Mouse (Mus musculus) G1E (cell line): ENCODE data around the gene Vangl2.

ENCODE experiments used
- CTCF ChIP-seq: IDR thresholded peaks from 2 replicates; pipeline ENCODE4 v1.5.1; 2012; ENCODE audit warnings: low read depth, low read length, inconsistent platforms, mixed read lengths
- GATA1 ChIP-seq: IDR thresholded peaks from 2 replicates; pipeline ENCODE4 v1.6.1; 2012; ENCODE audit warnings: borderline replicate concordance, low read length, inconsistent platforms, mixed read lengths
- GATA2 ChIP-seq: IDR thresholded peaks from 2 replicates; pipeline ENCODE4 v1.6.1; 2012; ENCODE audit warnings: low read depth, low read length, inconsistent platforms, borderline replicate concordance
- TAL1 ChIP-seq: conservative IDR thresholded peaks from 2 replicates; pipeline ENCODE4 v1.6.1; 2012; ENCODE audit warnings: low read depth, low read length, inconsistent platforms, mixed read lengths

- TF ChIP-seq CTCF (no peak), TAL1 (no peak), GATA2 (no peak), GATA1 (no peak)
Observed at GRCm38 (mm10) chr1:172072604-172073003, 44.4 kb upstream of the Vangl2 start.
